Comparison of ENCODE assay signal across 19 mouse cellular contexts in genomic region chr4:99030686-99031085, GRCm38 (mm10). TPM values are rescaled to one million over a fixed set of nuclear protein-coding genes. Genes with fewer than 3 reads are reported as not detected.
A peak's percentile ranks its signal among the peaks of the same experiment; 100 is the strongest.
DNase-seq lines count a peak whose midpoint lies in the region; ATAC-seq and TF ChIP-seq lines count a peak whose summit lies in the region.
"Had no signal": no experiment of that assay in that cellular context is flagged by ENCODE, and none has a peak within 500 bp of the region (broad histone marks: within the 10 kb centered on the region; RNA-seq: fewer than 3 reads in every experiment).

Gene Angptl3 (plus strand): TSS chr4:99030954.

- no peak for DNase-seq in adrenal gland, postnatal 10 days
- DNase-seq in adrenal gland, postnatal 36 days: no peak
- DNase-seq in kidney, adult 8-10 months: peak; percentile 63 to 79
- peak in 2 of 3 experiments; percentile 11 to 24 for DNase-seq in liver, embryonic 14.5 days (ENCODE audit: low read depth in 3 of 3, low spot score in 3 of 3)
- DNase-seq in cerebellum, postnatal 10 days: no peak
- DNase-seq: adrenal gland, postnatal 25 days; cerebellum, adult 2 months; gastrocnemius, postnatal 36 days; layer of hippocampus, postnatal 36 days; retina, postnatal 1 day had no signal

- H3K27me3 ChIP-seq in kidney, embryonic 15.5 days: no peaks in the 10 kb centered on the region
- H3K27me3 ChIP-seq in liver, embryonic 14.5 days (ENCODE audit: control insufficient read depth, insufficient read depth, low read length): no peaks in the 10 kb centered on the region
- no peaks in the 10 kb centered on the region for H3K27me3 ChIP-seq in heart, embryonic 11.5 days (ENCODE audit: control insufficient read depth, insufficient read depth, low read length)
- H3K27me3 ChIP-seq: embryonic facial prominence, embryonic 12.5 days; forebrain, embryonic 15.5 days; Patski had no signal

- no peak within 1 kb of the TSS for H3K27ac ChIP-seq in kidney, embryonic 15.5 days
- no peak within 1 kb of the TSS for H3K27ac ChIP-seq in brown adipose tissue, adult 24 weeks (replicated peaks; ENCODE audit: low read depth, low read length)
- no peak within 1 kb of the TSS for H3K27ac ChIP-seq in liver, embryonic 14.5 days
- H3K27ac ChIP-seq in heart, embryonic 11.5 days (ENCODE audit: low read depth, low read length): no peak within 1 kb of the TSS
- H3K27ac ChIP-seq: embryonic facial prominence, embryonic 12.5 days; forebrain, embryonic 15.5 days; layer of hippocampus, adult 2 months had no signal

- ATAC-seq in kidney, embryonic 15.5 days (replicated peaks; ENCODE audit: low FRiP score): no peak
- ATAC-seq in liver, embryonic 14.5 days (ENCODE audit: insufficient read depth): 0 out of 2 replicates have a peak, but pooled peaks have one; percentile 37
- no peak for ATAC-seq in heart, embryonic 11.5 days (replicated peaks; ENCODE audit: insufficient number of reproducible peaks, low FRiP score, low TSS enrichment)
- ATAC-seq: forebrain, embryonic 15.5 days; inflammation-experienced regulatory T-cells, adult 6 months; Patski had no signal

- no peaks in the 10 kb centered on the region for H3K9me3 ChIP-seq in kidney, embryonic 15.5 days (replicated peaks)
- H3K9me3 ChIP-seq in liver, embryonic 14.5 days (ENCODE audit: control insufficient read depth, low read length): no peaks in the 10 kb centered on the region
- H3K9me3 ChIP-seq in heart, embryonic 11.5 days (replicated peaks; ENCODE audit: control insufficient read depth, low read length): no peaks in the 10 kb centered on the region
- H3K9me3 ChIP-seq: embryonic facial prominence, embryonic 12.5 days; forebrain, embryonic 15.5 days had no signal

- WGBS in kidney, embryonic 15.5 days: 61% methylated on average over 2 of the region's 2 CpGs
- WGBS in liver, embryonic 14.5 days (ENCODE audit: insufficient replicate concordance): 59% methylated on average over 2 of the region's 2 CpGs
- WGBS in heart, embryonic 11.5 days (ENCODE audit: insufficient replicate concordance): 82% methylated on average over 2 of the region's 2 CpGs

- no peak within 1 kb of the TSS for H3K4me3 ChIP-seq in kidney, embryonic 15.5 days (replicated peaks)
- H3K4me3 ChIP-seq in brown adipose tissue, adult 24 weeks (ENCODE audit: insufficient read depth, low read depth, low read length): no peak within 1 kb of the TSS
- H3K4me3 ChIP-seq in liver, embryonic 14.5 days (ENCODE audit: insufficient read depth in 1 of 2, low read depth in 2 of 2, low read length in 2 of 2): peak within 1 kb of the TSS; percentile 22 to 49
- no peak within 1 kb of the TSS for H3K4me3 ChIP-seq in heart, embryonic 11.5 days (ENCODE audit: low read depth, low read length)
- H3K4me3 ChIP-seq: embryonic facial prominence, embryonic 12.5 days; forebrain, embryonic 15.5 days; layer of hippocampus, adult 2 months had no signal

- H3K36me3 ChIP-seq in kidney, embryonic 15.5 days: no peaks in the 10 kb centered on the region
- H3K36me3 ChIP-seq in liver, embryonic 14.5 days (replicated peaks; ENCODE audit: control insufficient read depth, insufficient read depth, low read depth): no peaks in the 10 kb centered on the region
- no peaks in the 10 kb centered on the region for H3K36me3 ChIP-seq in heart, embryonic 11.5 days (ENCODE audit: control insufficient read depth, insufficient read depth, low read length)
- H3K36me3 ChIP-seq: embryonic facial prominence, embryonic 12.5 days; forebrain, embryonic 15.5 days had no signal

- no peaks in the 10 kb centered on the region for H3K4me1 ChIP-seq in kidney, embryonic 15.5 days
- no peaks in the 10 kb centered on the region for H3K4me1 ChIP-seq in brown adipose tissue, adult 24 weeks (ENCODE audit: control insufficient read depth, insufficient read depth, insufficient read length, low read length)
- H3K4me1 ChIP-seq in liver, embryonic 14.5 days (replicated peaks; ENCODE audit: control insufficient read depth in 2 of 2, insufficient read depth in 2 of 2, low read length in 1 of 2): no peaks in the 10 kb centered on the region
- no peaks in the 10 kb centered on the region for H3K4me1 ChIP-seq in heart, embryonic 11.5 days (ENCODE audit: control insufficient read depth, insufficient read depth, low read length)
- H3K4me1 ChIP-seq: embryonic facial prominence, embryonic 12.5 days; forebrain, embryonic 15.5 days had no signal

- no peak for TF ChIP-seq EP300 in liver, embryonic 14.5 days (IDR thresholded peaks at IDR 0.05; ENCODE audit: low read depth)

- H3K9ac ChIP-seq in kidney, embryonic 15.5 days: no peak within 1 kb of the TSS
- no peak within 1 kb of the TSS for H3K9ac ChIP-seq in liver, embryonic 14.5 days (replicated peaks)
- no peak within 1 kb of the TSS for H3K9ac ChIP-seq in heart, embryonic 11.5 days (ENCODE audit: low read depth, low read length)
- H3K9ac ChIP-seq: embryonic facial prominence, embryonic 12.5 days; forebrain, embryonic 15.5 days had no signal

- TF ChIP-seq CTCF in liver, embryonic 14.5 days (IDR thresholded peaks at IDR 0.05; ENCODE audit: low read depth): no peak

- no peak within 1 kb of the TSS for H3K4me2 ChIP-seq in kidney, embryonic 15.5 days
- no peak within 1 kb of the TSS; the same call in none of the 2 replicates for H3K4me2 ChIP-seq in liver, embryonic 14.5 days (ENCODE audit: low read depth)
- no peak within 1 kb of the TSS for H3K4me2 ChIP-seq in heart, embryonic 11.5 days
- H3K4me2 ChIP-seq: embryonic facial prominence, embryonic 12.5 days; forebrain, embryonic 15.5 days had no signal

RNA-seq across cellular contexts. Expression of gene Angptl3, which starts in this region (rescaled TPM):
- 10 to 100 TPM; 26.0 to 61.7 TPM for total RNA-seq in adrenal gland, postnatal 10 days (2021)
- total RNA-seq in adrenal gland, postnatal 36 days (2021): under 1 TPM in 1 of 2 experiments, not detected in 1; 0.43 TPM
- polyA plus RNA-seq in kidney, embryonic 15.5 days (2015; fragmentation: Nextera tagmentation; extraction: Ambion mirVana): 2.2 and 3.8 TPM in 2 replicates
- 13.8 and 16.8 TPM in 2 replicates for polyA plus RNA-seq in brown adipose tissue, adult 24 weeks (2012; ENCODE audit: insufficient read depth, insufficient read length, missing spikeins)
- polyA plus RNA-seq in liver, embryonic 14.5 days (2012; rRNA removed): 20.3 and 42.7 TPM in 2 replicates
- 84.9 and 85.5 TPM in 2 replicates for polyA plus RNA-seq in liver, embryonic 14.5 days (2014; fragmentation: Nextera tagmentation; extraction: Ambion mirVana)
- 0.49 and 1.0 TPM in 2 replicates for polyA plus RNA-seq in heart, embryonic 11.5 days (2014; fragmentation: Nextera tagmentation; extraction: Ambion mirVana)
- total RNA-seq: gastrocnemius, postnatal 36 days; layer of hippocampus, adult 2 months; left cerebral cortex, postnatal 14 days had no signal
- polyA plus RNA-seq: inflammation-experienced regulatory T-cells, adult 6 months; Patski had no signal

Comparison
In these comparisons a context has a peak if more than half of its experiments do, and no peak if none do; other contexts are left out.
1. RNA of gene Angptl3 (total RNA-seq): 26.0 to 61.7 TPM in adrenal gland, postnatal 10 days; 0.43 TPM in adrenal gland, postnatal 36 days; every median in the first group is over 10 times any median in the second.
2. DNase-seq: peak in kidney, adult 8-10 months (2 of 2) and liver, embryonic 14.5 days (2 of 3); none in adrenal gland, postnatal 10 days (single experiment), adrenal gland, postnatal 36 days (0 of 2) and cerebellum, postnatal 10 days (0 of 2).
3. H3K4me3 ChIP-seq: peak in liver, embryonic 14.5 days (2 of 2); none in kidney, embryonic 15.5 days (single experiment), brown adipose tissue, adult 24 weeks (single experiment) and heart, embryonic 11.5 days (single experiment).